Mouse (Mus musculus): ENCODE results near the gene Wdr20.

The Wdr20 gene

GRCm38 (mm10) chr12:110777853-110778252, 40.1 kb downstream of the Wdr20 start:
- DNase-seq (ENCODE audit: low spot score): no peak

GRCm38 (mm10) chr12:110779296-110779695, 41.6 kb downstream of the Wdr20 start:
- DNase-seq (ENCODE audit: low spot score): no peak

GRCm38 (mm10) chr12:110781181-110781580, 43.4 kb downstream of the Wdr20 start:
- no peak for DNase-seq (ENCODE audit: low spot score)

DNA sequence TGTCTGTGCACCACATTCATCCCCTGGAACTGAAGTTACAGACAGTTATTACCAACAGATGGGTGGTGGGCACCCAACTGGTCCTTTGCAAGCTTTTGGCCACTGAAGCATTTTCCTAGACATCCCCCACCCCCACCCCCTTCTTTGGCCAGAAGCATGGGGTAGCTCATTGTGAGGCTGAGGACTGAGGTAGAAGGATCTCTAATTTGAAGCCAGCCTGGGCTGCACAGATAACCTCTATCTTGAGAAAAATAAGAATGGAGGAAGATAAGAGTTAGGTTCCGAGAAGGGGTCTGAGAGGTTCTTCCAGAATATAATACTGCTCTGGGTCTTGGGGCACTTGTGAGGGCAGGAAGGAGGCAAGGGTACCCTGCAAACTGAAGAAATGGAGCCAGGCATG, 44.5 kb downstream of the Wdr20 start:
- DNase-seq (ENCODE audit: low spot score): no peak

- DNase-seq (ENCODE audit: low spot score): no peak
Measured at GRCm38 (mm10) chr12:110784211-110784610, 46.5 kb downstream of the Wdr20 start.

DNA sequence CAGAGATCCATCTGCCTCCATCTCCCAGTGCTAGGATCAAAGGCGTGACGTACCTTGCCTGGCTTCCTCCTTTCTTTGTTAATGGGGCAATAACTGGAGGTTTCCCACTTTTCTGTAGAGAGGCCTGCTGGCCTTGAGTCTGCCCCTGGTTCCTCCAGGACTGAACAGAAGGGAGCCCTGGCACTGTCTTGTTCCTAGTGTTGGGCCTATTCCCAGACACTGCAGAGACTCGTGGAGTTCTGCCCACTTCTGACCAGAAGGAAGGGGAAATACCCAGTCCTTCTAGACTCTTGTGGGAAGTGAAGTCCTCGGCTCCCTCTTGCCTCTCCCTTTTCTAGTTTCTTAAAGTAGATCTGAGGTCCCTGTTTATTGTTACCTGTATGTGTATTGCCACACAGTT, 48.5 kb downstream of the Wdr20 start:
- DNase-seq (ENCODE audit: low spot score): no peak

GRCm38 (mm10) chr12:110790580-110790979, 52.8 kb downstream of the Wdr20 start:
- no peak for DNase-seq (ENCODE audit: low spot score)

DNA sequence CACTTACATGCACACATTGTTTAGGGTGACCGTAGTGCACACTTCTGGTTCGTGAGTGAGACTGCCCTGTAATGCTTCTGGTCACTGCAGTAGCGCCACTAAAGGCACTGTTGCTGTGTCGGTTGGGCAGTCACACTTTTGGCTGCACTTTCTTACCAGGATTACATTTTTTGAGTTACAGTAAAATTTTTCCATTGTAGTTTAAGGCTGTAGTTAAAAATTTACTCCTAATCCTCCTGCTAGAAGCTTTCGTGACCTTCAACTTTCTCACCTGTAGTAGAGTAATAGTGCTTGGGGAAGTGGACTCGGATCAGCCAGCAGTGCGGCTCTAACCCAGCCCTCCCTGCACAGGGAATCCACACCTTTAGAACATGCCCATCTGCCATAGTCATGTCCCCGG, 53.3 kb downstream of the Wdr20 start:
- DNase-seq (ENCODE audit: low spot score): no peak

DNA sequence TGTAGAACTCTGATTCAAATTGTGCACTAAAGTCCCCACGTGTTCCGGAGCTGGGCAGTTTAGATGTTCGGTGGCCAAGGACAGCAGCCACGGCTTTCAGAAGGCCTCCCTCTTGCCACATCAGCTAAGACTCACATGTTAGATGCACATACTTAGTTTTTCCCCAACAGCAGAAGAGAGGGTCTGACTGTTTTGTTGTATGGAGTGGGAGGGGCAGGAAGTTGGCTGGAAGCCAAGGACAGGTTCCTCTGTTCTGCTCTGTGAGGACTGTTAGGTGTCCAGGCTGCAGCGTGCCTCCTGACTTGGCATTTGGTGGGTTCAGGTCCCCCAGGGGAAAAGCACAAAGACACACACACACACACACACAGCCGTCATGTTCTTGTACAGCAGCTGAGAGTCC, 57.3 kb downstream of the Wdr20 start:
- DNase-seq (ENCODE audit: low spot score): no peak

DNA sequence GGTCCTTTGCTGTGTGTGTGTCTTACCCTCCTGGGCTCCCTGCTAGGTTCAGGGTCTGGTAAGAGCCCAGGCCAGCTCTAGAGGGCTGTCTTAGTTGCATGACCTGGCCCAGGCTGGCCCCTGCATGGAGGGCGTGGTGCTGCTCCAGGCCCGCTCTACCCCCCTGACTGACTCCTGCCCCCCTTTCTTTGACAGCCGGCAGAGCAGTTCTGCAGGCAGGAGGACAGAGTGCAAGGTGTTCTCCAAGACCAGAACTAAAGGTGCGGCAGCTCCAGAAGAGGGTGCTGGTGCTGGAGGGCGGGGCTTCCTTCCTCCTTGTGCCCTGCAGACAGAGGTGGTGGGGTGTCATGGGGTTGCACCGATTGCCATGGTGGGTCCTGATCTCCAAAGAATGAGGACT, 59.0 kb downstream of the Wdr20 start:
- no peak for DNase-seq (ENCODE audit: low spot score)

DNA sequence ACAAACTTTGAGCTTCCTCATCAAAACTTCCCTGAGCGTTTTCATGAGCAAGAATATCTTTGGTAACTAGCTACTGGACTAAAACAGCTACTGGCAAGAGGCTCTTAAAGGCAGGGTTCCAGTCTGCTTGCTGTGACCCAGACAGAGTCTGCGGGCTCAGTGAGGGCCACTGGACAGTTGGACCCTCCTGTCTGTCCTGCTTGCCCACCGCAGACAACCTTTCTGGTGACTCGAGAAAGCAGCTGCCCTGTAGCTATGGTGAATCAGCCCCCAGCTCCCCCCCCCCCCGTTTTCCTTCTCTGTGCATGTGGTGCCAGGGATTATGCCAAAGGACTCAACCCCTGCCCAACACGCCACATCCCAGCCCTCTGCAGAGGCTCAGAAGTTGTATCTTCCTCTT, 59.5 kb downstream of the Wdr20 start:
- DNase-seq (ENCODE audit: low spot score): no peak

DNA sequence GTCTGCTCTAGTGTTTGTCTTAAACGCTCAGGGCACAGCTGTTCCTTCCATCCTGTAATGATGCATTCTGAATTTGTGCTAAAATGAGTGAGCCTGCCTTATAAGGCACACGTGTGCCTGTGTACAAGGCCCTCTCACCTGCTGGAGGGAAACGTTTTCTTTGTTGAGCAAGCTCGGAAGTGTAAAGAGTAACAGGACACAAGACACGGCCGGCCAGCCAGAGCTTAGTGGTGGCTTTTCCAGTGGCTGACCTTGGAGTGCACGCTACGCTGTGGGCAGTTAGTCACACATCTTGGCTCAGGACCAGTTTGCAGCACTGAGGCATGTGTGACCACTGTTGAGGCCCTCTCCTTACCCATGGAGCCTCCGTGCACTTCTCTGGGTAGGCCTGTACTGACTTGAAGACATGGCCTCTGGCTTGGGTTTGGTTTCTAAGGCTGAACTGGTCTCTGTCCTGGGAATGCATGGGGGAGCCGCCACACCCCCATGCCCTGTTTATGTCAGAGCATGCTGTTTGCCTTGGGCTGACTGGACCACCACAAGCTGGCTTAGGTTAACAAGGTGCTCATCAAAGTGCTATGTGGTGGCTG, 60.2 kb downstream of the Wdr20 start:
- DNase-seq (ENCODE audit: low spot score): no peak

- DNase-seq (ENCODE audit: low spot score): no peak
Measured at GRCm38 (mm10) chr12:110799226-110799625, 61.5 kb downstream of the Wdr20 start.

GRCm38 (mm10) chr12:110801876-110802464, 64.2 kb downstream of the Wdr20 start:
- no peak for DNase-seq (ENCODE audit: low spot score)

DNA sequence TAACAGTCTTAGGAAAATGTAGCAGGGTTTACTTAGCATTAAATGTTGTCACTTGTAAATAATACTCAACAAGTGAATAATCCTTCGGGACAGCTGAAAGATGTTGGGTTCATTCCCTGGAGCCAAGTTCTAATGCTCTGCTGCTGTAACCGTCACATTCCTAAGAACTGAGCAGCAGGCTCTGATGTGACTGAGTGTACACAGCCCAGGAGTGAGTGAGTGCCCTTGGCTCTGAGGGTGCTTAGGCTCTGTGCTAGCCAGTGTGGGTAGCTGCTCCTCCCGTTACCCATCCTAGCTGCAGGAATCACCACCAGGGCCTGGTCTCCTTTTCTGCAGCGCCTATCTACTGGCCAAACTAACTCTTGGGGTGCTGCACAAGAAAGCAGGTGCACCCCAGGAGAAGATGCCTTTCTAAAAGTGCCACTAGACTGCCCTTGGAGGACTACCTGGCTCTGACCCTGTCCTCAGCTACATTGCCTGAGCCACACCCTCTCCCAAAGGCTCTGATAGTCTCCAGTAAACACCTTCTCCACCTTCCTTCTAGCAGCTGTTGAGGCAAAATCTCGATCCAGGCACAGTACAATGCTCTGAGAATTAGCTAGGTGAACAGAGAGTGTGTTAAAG, 65.0 kb downstream of the Wdr20 start:
- DNase-seq (ENCODE audit: low spot score): no peak

DNA sequence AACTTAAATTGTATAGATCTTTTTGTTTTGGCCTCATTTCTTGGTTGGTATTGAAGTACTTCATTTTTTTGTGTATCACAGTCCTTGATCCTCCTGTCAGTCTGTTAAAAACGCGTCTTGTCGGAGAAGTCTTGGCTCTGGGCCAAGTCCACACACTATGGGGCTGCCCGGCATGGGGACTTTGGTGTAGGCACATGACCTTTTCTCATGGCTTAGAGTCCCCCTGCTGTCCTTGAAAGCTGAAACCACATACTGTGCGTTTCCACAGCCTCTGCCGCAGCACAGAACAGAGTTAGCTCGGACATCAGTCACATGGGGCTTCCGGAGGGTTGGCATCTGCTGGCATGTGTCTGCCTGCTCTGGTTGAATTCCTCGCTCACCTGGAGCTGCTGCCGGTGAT, 66.5 kb downstream of the Wdr20 start:
- DNase-seq (ENCODE audit: low spot score): peak; percentile 67

DNA sequence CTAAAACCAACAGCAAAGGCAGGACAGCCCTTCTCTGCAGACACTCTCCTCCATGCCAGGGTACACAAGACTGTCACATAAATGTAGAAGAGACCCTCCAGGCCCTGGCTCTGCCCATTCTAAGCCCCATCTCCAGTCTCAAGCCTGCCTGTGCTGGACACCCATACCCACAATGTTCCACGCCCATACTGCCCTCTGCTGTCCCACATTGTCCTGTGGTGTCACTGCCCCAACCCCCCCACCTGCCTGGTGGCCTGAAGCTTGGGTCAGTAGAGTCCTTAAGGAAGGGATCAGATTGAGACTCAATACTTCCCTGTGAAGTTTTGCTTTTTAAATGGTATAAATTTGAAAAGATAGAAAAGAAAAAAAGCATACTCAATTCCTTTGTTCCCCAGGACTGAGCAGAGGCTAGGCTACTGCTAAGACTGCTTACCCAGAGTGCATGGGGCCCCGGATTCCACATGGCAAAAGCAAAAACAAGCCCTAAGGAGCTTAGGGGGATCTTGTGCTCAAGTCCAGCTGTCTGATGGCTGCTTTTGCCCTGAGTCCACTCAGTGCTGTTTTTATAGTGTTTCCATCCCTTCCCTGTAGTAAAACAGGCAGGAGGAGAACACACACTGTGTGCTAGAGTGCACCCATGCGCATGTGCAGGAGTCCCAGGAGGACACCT, 68.7 kb downstream of the Wdr20 start:
- DNase-seq (ENCODE audit: low spot score): peak; percentile 58

GRCm38 (mm10) chr12:110808430-110808829, 70.7 kb downstream of the Wdr20 start:
- peak; percentile 51 for DNase-seq (ENCODE audit: low spot score)

DNA sequence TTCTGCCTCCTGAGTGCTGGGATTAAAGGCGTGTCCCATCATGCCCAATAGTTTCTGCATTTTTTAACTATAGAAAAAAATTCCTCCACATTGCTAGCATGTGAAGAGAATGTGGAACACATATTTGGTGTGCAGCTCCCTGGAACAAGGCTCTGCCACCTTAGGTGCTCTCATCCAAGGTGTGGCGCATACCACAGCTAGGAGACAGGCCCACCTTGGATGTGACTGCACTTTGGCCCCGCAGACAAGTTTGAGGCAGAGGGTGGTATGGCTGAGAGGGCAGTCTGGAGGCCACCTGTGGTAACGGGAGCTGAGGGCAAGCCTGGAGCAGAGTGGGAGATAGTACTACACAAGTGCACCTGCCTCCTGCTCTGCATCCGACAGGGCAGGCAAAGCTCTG, 71.1 kb downstream of the Wdr20 start:
- DNase-seq (ENCODE audit: low spot score): no peak

DNA sequence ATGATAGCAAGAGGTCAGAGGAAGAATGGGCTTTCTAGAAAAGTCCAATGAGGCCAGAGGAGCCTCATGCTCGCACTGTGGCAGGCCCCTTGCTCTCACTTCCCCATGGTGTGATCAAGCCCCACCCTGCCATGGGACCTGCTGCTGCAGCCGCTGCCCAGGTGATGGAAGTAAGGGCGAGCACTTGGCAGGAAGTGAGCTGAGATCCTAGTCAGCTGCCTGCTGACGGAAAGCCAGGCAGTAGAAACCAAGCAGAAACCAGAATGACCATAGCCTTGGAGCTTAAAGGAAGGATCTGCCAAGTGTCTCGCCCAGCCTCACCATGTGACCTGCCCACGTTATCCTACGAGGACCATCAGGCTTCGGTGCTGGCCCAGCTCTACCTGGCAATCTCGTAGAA, 75.4 kb downstream of the Wdr20 start:
- no peak for DNase-seq (ENCODE audit: low spot score)

GRCm38 (mm10) chr12:110813624-110814023, 75.9 kb downstream of the Wdr20 start:
- DNase-seq (ENCODE audit: low spot score): no peak

GRCm38 (mm10) chr12:110814924-110815323, 77.2 kb downstream of the Wdr20 start:
- no peak for DNase-seq (ENCODE audit: low spot score)

DNA sequence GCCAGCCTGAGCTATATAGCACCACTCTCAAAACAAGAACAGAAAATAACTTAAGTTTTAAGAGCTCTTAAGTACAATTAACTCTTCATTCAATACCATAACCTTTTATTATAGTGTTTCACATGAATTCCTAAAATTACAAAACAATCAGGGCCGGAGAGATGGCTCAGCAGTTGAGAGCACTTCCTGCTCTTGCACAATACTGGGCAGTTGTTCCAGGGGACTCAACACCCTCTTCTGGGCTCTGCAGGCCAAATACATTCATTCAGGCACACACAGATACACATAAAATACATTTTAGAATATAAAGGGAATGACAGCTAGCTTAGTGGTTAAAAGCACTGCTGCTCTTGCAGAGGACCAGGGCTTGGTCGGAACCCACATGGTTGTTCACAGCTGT, 79.1 kb downstream of the Wdr20 start:
- no peak for DNase-seq (ENCODE audit: low spot score)
